Mouse (Mus musculus) Muller cell, postnatal 12 days (primary cell): ENCODE data around the gene Prrt4.
A peak's percentile ranks its signal among the peaks of the same experiment; 100 is the strongest.
"Not testable (repeated sequence)": the region's sequence is repeated elsewhere in the genome, so short reads cannot be mapped to it uniquely, and the experiment has no call there.

Experiments used
- DNase-seq: peaks from one replicate; pipeline ENCODE4 v3.0.0-alpha.2; 2015; ENCODE audit errors: inconsistent ontology term

Gene Prrt4

DNA sequence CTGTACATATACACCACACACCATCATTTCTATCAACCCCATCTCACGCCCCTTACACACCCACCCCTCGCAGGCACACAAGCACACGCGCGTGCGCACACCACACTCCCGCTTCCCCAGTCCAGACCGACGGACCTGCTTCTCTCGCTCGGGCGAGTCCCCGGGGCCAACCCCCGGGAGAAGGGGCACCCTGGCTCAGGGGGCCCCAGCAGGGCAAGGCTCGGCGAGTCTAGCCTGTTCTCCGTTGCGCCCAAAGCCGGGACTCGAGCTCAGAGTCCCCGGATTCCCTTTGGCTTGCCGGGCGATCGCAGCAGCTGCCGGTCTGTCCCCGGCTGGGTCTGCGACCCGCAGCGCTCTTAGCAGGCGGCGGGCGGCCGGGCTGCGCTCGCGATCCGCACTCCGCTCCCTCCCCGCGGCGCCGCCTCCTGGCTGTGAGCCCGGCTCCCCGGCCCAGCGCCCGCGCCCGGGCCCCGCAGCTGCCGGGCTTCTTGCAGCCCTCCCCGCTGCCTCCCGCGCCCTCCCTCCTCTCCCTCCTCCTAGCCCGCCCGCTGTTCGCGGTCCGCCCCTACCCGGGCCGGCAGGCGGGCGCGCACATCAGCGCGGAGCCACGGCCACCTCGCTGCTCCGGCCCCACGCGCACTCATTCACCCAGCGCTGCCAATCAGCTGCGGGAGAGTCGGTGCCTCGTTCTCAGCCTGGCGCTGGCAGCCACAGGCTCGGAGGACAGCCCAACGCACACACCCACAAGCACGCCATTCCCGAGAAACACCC is at the start of gene Prrt4:
TSS of gene Prrt4 (minus strand) at position 697 of the 771 bp plus-strand sequence.
- peak; percentile 79 for DNase-seq

DNA sequence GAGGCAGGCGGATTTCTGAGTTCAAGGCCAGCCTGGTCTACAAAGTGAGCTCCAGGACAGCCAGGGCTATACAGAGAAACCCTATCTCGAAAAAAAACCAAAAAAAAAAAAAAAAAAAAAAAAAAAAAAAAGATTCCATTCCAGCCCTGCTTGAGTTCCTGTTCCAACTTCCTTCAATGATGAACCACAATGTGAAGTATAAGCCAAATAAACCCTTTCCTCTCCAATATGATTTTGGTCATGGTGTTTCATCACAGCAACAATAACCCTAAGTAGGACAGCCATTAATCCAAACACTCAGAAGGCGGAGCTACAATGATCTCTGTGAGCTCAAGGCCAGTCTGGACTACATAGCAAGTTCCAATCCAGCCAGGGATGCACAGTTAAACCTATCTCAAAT is 38.3 kb upstream of the Prrt4 start:
- DNase-seq = not testable (repeated sequence)

DNA sequence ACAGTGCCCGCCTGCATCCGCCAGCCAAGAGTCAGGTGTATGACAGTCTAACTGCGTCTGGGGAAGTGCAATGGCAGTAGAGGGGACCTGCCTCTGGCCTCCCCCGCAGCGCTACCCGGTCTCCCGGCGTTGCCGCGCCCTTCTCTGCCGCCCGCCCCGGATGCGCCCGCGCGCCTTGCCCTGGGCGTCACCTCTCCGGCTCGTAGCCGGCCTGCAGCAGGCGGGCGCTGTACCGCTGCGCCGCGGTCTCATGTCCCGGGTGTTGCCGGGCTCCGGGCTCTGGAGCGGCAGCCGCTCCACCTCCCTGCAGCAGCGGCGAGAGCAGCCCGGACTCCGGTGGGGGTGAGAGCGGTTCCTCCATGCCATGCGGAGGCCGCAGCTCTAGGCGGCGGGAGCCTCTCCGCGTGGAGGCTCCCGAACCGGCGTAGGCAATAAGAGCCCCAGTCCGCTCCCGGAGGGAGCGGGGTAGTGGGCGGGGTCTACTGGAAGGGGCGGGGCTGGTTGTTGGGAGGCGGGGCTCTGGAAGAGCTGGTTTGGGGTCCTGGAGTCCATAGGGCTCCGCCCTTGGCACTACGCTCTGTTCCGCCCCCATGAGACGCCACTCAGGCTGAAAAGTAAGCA is 36.6 kb upstream of the Prrt4 start, which contains the start of gene Impdh1:
TSS of gene Impdh1 (minus strand) at position 484 of the 621 bp plus-strand sequence.
- DNase-seq = peak; percentile 84

DNA sequence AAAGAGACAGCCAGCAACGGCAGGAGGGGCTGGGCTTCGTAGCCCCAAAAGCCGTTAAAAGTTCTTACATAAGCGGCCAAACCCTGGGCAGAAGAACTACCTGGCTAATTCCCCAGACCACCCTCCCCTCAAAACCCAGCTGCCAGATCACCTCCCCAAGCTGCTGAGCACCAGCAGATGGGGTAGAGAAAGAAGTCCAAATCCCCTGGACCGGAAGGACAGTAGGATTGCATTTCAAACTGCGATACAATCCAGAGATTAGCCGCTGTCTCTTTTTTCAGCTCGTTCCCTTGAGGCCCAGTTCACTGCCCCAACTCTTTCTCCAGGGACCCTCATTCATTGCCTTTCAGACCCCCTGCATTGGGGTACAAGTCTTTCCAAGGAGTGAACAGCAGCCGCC is 35.8 kb upstream of the Prrt4 start:
- DNase-seq = no peak

DNA sequence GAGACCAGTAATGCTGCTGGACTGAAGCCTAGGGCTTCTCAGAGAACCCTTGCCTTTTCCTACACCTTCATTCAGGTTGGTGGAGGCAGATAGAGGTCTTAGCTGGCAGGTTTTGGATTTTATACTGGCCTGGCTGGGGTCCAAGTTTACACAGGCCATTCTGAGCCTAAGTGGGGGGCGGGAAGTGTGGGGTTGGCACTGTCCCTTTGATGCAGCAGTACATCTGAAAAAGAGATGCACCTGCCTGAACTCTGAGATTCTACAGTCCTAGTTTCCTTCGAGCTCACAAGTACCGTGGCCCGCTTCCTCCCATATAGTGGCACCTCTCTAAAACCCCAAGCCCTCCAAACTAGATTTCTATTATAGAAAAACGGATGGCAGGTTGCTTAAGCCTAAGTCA is 35.4 kb upstream of the Prrt4 start:
- no peak for DNase-seq

DNA sequence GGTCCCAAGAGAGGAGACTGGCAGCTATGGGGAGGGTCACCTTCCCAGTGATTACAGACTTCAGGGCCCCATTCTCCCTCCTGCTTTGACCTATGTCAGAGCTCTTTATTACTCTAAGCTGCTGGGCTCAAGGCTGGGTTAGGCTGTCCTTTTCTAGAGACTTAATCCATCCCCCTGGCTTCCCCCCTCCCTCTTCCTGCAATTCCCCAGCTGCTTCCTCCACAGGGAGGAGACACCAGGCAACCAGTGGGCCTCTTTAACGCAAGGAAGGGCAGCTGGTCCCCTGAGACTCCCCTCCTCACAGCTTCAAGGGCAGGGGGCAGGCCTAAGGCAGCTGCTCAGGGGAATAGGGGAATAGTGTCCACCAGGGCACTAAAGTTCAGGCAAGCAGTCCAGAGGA is 34.9 kb upstream of the Prrt4 start:
- no peak for DNase-seq

DNA sequence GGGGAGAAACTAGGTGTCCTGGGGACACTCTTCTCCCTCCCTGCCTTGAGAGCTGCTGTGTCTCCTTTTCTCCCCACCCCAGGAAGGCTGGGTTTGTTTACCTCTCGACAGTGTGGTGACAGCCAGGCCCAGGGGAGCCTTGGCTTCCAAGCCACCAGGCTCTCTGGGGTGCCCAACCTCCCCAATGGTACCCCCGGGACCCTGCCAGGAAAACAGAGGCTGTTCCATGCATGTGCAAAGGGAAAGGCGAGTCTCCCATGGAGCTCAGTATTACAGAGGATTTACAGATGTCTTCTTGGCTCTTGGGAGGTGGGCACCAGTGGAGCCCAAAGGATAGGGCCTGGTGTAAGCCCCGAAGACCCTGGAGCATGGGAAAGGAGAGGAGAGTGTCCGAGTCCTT is 34.1 kb upstream of the Prrt4 start:
- no peak for DNase-seq

DNA sequence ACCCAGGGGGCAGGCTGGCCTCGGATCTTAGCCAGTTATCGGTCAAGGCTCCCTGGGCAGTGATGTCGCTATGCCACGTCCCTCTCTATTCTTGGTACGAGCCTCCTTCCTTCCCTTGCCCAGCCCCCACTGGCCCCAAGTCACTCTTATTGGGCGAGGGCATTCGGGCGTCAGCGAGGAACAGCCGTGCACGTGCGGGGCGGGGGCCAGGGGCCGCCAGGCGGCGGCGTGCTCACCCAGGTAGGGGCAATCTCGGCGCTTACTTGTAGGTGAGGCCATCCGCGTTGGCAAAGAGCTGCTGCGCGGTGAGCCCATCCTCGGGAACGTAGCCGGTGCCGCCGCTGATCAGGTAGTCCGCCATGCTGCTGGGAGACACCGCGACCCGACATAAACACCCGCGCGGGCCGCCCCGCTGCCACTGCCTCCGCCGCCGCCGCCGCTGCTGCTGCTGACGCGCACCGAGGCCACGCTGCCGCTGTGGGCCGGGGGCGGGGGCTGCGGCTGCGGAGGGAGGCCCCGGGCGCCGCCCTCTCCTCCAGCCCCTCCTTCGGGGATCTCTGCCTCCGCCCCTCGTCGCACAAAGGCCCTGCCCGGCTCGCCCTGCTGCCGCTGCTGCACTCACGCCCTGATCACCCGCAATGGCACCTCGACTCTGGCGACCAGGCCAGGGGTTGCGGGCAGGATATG is 32.6 kb upstream of the Prrt4 start:
- peak; percentile 88 for DNase-seq

DNA sequence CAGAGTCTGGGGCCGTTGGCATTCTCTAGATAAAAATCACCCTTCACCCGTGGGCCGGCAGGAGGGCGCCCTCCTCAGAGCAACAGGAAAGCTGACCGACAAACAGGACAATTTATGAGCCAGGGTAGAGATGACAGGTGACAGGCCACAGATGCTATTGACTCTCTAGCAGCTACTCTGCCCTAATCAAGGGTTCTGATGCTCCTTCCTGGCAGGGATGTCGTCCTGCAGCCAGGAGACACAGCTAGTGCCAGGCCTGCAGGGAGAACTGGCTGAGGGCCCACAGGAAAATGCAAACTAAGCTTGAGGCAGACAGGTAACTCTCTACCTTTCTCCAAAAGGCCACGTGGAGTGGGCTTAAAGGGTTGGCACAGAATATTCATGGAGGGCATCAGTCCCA is 31.8 kb upstream of the Prrt4 start:
- no peak for DNase-seq

DNA sequence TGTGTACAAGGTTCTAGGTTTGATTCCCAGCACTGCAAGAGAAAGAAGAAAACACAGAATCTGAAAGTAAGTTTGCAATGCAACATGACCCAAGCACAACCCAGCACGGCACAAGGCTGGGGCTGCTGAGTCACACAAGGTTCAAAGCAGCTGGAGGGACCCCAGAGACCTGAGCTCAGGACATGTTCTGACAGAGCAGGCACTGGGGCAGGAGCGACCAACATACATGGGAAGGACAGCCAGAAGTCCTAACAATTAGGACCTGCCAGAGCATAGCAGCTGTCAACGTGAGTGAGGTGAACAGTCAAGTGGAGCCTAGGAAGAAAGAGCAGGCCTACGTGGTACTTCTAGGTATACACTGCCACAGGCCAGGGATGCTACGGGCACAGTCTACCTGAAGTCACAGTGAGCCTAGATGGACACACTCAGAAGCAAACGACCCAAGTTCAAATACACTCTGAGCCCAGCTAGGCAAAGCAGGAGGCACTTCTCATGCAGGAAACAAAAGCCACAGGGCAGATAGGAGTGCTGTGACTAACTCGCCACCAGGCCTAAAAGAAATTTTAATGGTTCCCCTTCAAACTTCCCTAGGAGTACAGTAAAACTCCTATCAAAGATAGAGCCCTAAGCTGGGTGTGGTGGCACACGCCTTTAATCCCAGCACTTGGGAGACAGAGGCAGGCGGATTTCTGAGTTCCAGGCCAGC is 31.0 kb upstream of the Prrt4 start:
- DNase-seq = no peak

DNA sequence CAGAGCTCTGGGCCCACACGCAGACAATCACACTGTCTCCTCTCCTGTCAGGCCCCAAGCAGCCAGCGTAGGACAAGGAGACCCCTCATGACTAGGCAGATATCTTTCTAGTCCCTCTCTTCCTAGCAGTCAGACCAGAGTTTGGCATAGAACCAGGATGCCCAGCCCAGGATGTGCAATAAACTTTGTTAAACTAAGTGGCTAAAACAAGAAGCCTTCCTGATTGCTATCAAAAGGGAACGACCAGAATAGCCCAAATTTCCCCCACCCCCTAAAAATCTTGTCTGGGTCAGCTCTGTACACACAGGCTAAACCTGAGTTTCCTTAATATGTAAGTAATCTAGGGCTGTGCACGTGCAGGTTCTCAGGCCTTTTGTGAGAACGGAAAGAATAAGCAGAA is 28.8 kb upstream of the Prrt4 start:
- no peak for DNase-seq

DNA sequence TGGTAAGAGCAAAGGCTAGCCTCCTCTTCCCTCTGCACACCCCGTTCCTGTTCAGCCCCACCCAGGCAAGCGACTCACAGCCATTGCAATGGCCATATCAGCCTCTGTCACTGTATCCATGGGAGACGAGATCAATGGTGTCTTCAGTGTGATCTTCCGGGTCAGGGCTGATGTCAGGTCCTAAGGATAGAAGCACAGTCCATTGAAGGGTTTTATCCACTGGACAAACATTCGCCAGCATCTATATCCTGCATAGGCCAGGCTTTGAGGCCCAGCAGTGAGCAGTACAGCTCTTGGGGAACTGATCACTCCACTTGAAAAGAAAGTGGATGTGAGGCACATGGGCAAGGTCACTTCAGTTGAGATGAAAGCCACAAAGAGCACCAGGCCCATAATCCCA is 27.6 kb upstream of the Prrt4 start:
- no peak for DNase-seq

DNA sequence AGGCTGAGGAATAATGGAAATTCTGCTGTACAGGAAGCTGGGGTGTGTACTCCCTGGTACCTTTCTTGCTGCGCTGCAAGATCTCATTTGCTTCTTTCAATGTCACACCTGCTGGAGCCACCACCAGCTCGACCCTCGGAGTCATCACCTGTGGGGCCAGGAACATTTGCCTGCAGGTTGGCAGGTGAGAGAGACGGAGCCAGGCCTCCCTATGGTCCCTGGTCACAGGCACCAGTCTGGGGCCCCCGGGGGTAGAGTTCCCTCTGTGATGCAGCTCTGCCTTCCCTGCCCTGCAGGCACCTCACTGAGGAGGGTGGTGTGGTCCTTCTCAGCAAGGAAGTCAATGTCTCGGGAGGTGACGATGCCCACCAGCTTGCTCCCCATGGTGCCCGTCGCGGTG is 26.6 kb upstream of the Prrt4 start:
- DNase-seq = no peak

DNA sequence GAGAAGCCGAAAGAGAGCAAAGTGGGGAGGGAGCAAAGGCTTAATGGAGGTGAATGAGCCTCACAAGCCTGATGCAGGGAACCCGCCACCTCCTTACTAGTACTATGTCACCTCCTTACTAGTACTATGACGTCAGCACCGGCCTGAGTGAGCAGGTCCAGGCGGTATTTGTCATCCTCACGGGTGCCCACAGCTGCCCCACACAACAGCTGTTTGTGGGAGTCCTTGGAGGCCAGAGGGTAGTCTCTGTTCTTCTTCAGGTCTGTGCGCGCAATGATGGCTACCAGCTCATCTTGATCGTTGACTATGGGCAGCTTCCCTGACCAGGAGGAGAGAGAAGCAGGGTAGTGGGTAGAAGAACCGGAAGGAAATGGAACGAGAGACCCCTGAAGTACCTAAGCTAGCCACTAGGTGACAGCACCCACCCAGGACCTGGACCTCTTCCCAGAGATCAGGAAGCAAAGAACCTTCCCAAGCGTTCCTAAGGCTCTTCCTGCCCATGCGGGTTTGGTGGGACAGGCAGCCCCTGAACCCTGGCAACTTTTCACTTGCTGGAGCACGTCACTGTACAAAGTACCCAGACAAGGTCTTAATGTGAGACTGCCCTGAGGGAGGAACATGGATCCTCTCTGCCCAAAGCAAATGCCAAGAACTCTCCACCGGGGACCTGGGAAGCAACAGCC is 25.7 kb upstream of the Prrt4 start:
- peak; percentile 72 for DNase-seq

DNA sequence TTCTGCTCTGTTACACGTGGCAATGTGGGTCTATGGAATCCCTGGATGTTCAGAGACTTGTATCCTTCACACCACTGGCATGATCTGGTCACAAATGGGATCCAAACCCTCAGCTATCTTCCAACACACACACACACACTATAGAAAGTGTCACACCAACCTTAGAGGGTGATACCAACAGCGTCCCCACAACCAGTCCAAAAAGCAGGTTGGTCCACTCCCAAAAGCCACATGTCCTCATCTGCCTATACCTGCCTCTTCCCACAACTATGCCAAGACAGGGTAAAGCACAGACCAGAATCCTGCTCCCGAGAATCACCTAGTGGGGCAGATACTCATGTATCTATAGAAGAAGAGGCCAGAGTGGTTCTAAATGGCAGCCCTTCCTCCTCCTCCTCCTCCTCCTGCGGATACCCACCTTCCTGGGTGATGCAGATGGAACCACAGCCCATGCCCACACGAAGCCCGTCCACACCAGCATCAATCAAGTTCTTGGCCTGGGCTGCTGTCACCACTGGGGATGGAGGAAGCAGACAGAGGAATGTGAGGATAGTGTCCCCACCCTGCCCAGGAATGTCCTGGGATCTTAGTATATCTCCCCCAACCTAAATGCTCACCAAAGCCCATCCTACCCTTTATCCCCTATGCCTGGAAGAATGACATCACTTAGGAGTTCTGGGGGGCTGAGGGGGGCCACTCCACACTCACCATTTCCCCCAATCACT is 24.6 kb upstream of the Prrt4 start:
- no peak for DNase-seq

DNA sequence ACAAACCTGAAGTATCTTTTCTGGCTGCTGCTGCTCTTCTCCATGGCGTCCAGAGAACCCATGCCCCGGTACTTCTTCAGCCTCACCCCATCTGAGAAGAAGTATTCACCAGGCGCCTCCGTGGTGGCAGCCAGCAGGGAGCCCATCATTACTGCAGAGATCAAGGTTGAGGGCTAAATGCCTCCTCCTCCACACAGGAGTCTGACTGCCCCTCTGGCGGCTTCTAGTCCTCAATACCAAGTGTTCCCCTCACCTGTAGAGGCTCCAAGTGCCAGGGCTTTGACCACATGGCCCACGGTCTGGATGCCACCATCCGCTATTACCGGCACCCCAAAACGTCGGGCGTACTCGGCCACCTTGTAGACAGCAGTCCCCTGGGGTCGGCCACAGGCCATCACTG is 23.7 kb upstream of the Prrt4 start:
- no peak for DNase-seq

DNA sequence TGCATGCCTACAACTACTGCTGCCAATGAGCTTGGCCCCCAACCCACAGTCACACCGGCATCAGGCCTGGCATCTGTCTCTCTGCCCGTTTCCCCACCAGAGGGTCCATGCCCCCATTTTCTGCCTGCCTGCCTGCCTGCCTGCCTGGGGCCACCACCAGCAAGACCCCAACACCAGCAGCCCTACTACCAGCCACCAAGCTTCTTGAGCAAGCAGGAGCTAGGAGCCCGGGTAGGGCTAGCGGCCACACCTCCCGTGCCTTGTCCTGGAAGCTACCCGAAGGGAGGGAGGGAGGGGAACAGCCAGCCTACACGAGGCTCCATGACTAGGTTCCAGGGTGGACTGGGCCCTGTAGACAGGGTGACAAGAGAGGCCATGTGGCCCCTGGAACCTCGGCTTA is 22.6 kb upstream of the Prrt4 start:
- DNase-seq = no peak

DNA sequence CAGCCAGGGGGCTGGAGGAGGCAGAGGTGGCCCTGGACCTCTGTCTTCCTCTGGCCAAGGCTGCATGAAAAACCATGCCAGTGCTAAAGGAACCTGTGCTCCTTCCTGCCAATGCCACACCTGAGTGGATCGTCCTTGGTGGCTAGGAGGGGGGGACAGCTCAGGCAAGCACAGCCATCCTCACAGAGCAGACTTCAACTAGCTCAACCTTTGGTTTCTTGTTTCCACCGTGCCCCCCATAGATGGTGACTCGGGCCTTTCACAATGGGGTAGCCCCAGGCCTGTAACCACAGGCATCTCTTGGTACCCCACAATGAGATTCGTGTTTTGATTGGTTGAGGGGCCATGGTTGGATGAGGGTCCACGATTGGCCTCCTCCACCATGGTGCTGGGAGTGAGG is 22.0 kb upstream of the Prrt4 start:
- no peak for DNase-seq

DNA sequence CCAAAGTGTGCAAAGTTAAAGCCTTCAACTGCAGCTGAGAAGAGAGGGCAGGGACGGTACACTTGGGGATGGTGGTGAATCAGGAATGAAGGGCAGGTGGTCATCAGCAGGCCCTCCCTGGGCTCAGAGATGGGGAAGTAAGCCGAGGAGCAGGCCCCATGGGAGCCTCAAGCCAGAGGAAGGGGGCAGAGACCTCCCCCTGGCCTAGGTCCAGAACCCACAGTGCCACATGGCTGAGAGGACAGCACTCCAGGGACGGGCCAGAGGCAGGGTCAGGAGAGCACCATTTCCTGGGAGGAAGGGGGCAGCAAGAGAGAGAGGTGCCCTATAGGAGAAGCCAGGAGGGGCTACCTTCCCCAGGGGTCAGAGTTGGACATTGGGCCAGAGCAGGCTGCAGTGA is 21.1 kb upstream of the Prrt4 start:
- DNase-seq = no peak

DNA sequence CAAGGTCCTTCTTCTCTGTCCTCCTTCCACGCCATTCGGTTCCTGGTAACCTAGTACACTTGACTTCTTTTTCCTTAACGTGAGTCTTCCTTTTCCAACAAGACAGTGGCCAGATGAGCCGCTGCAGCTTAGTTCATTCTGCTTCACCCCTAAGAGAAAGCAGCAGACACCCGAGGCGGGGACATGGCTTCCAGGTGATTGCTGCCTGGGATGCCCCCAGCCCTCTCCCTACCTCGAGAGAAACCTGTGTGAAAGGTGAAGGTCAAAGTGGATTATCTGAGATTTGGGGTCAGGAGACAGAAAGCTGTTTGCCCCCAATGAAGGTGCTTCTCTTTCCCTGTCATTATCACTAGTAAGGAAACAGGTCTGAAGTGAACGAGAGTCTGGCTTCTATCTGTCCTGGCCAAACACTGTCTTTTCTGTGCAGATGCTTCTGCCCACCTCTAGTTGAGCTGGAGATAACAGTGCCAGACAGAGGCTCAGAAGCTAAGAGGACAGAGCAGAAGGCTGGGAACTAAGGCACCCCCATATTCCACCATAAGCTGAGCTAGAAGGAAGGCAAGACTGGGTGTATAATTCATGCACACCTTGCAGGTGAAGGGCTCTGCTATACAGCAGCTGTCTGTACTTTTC is 20.0 kb upstream of the Prrt4 start:
- no peak for DNase-seq
